Mouse (Mus musculus) hindbrain, embryonic 10.5 days (tissue): ENCODE data around the gene Gtf3c4. TPM values are rescaled to one million over a fixed set of nuclear protein-coding genes. Genes with fewer than 3 reads are reported as not detected.

Source experiments
- DNase-seq: peaks from one replicate; pipeline ENCODE4 v3.0.0-alpha.2; 2017; ENCODE audit warnings: low spot score
- H3K27ac ChIP-seq: fragments of 300-500 bp; sonication (generic); 2 replicates; pipeline ENCODE4 v1.5.1; 2016; ENCODE audit warnings: mild to moderate bottlenecking, moderate library complexity
- H3K27me3 ChIP-seq: fragments of 300-500 bp; sonication (generic); 2 replicates; pipeline ENCODE4 v1.6.1; 2016; ENCODE audit warnings: mild to moderate bottlenecking; ENCODE audit not compliant: poor library complexity, insufficient read depth, severe bottlenecking
- H3K36me3 ChIP-seq: fragments of 300-500 bp; sonication (generic); 2 replicates; pipeline ENCODE4 v1.6.1; 2016; ENCODE audit warnings: mild to moderate bottlenecking, moderate library complexity
- H3K4me1 ChIP-seq: fragments of 300-500 bp; sonication (generic); replicated peaks from 2 replicates; pipeline ENCODE4 v1.6.1; 2016; ENCODE audit warnings: mild to moderate bottlenecking
- H3K4me3 ChIP-seq: fragments of 300-500 bp; sonication (generic); 2 replicates; pipeline ENCODE4 v1.5.1; 2016; ENCODE audit warnings: mild to moderate bottlenecking, moderate library complexity
- H3K9me3 ChIP-seq: fragments of 300-500 bp; sonication (generic); 2 replicates; pipeline ENCODE4 v1.6.1; 2016; ENCODE audit warnings: mild to moderate bottlenecking, moderate library complexity
- WGBS: fragments of 180-500 bp; shearing (Covaris S2); methylation state at CpG from one replicate; pipeline ENCODE4 v1.1.7; 2016; 5-methylcytosine and 5-hydroxymethylcytosine counted together
- polyA plus RNA-seq: library from polyadenylated mRNA; unstranded; fragments of >200 nt; fragmentation: Nextera tagmentation; extraction: Ambion mirVana; gene quantifications from 2 replicates; pipeline ENCODE4 v1.2.1, GENCODE M21; 2016

The Gtf3c4 gene
- polyA plus RNA-seq, 1 experiment from 2014 or later: 21.1 TPM

- 80% methylated on average over 5 of the region's 5 CpGs for WGBS
- H3K4me1 ChIP-seq: peaks cover 43% of the 10 kb centered on the region
- H3K9me3 ChIP-seq: no peaks in the 10 kb centered on the region
- H3K27me3 ChIP-seq: no peaks in the 10 kb centered on the region
- no peak overlapping the region for H3K4me3 ChIP-seq
- no peak for DNase-seq
- no peaks in the 10 kb centered on the region for H3K36me3 ChIP-seq
- H3K27ac ChIP-seq: no peak overlapping the region
Observed at GRCm38 (mm10) chr2:28794623-28795022, 45.5 kb downstream of the Gtf3c4 start.

GRCm38 (mm10) chr2:28792931-28793610 is 47.1 kb downstream of the Gtf3c4 start:
- DNase-seq: peak; percentile 69
- Histone ChIP-seq H3K4me1 (peaks cover 33% of the 10 kb centered on the region), H3K9me3 (no peaks in the 10 kb centered on the region), H3K27ac (peak overlapping the region; percentile 72), H3K36me3 (no peaks in the 10 kb centered on the region), H3K27me3 (no peaks in the 10 kb centered on the region), H3K4me3 (peak overlapping the region; percentile 16; the same call in 1 of the 2 replicates)
- 22% methylated on average over 6 of the region's 6 CpGs for WGBS

- 81% methylated on average over 6 of the region's 6 CpGs for WGBS
- Histone ChIP-seq H3K27ac (no peak overlapping the region), H3K4me3 (no peak overlapping the region), H3K4me1 (peaks cover 28% of the 10 kb centered on the region), H3K9me3 (no peaks in the 10 kb centered on the region), H3K27me3 (no peaks in the 10 kb centered on the region), H3K36me3 (no peaks in the 10 kb centered on the region)
- no peak for DNase-seq
Observed at GRCm38 (mm10) chr2:28787067-28787619, 53.0 kb downstream of the Gtf3c4 start.

GRCm38 (mm10) chr2:28786355-28787066 is 53.6 kb downstream of the Gtf3c4 start:
- Histone ChIP-seq H3K36me3 (no peaks in the 10 kb centered on the region), H3K4me1 (peaks cover 25% of the 10 kb centered on the region), H3K27me3 (no peaks in the 10 kb centered on the region), H3K9me3 (no peaks in the 10 kb centered on the region), H3K27ac (no peak overlapping the region), H3K4me3 (no peak overlapping the region)
- 75% methylated on average over 16 of the region's 16 CpGs for WGBS
- DNase-seq: no peak

- WGBS: 88% methylated on average over 4 of the region's 4 CpGs
- H3K27me3 ChIP-seq: peaks cover 13% of the 10 kb centered on the region; the same call in 1 of the 2 replicates
Observed at GRCm38 (mm10) chr2:28781310-28781709, 58.9 kb downstream of the Gtf3c4 start.

GRCm38 (mm10) chr2:28780001-28780782 is 60.0 kb downstream of the Gtf3c4 start:
- Histone ChIP-seq H3K36me3 (no peaks in the 10 kb centered on the region), H3K4me3 (no peak overlapping the region), H3K27ac (no peak overlapping the region), H3K27me3 (peaks cover 13% of the 10 kb centered on the region; the same call in 1 of the 2 replicates), H3K4me1 (peaks cover 24% of the 10 kb centered on the region), H3K9me3 (0 out of 2 replicates have a peak, but pooled peaks cover 4% of the 10 kb centered on the region)
- WGBS: 72% methylated on average over 16 of the region's 16 CpGs
- no peak for DNase-seq

More at GRCm38 (mm10) chr2:28781310-28781709, 58.9 kb downstream of the Gtf3c4 start:
- peaks cover 28% of the 10 kb centered on the region for H3K4me1 ChIP-seq
- no peaks in the 10 kb centered on the region for H3K36me3 ChIP-seq
- 0 out of 2 replicates have a peak, but pooled peaks cover 4% of the 10 kb centered on the region for H3K9me3 ChIP-seq
- H3K4me3 ChIP-seq: no peak overlapping the region
- no peak for DNase-seq
- H3K27ac ChIP-seq: no peak overlapping the region

- Histone ChIP-seq H3K4me1 (peaks cover 24% of the 10 kb centered on the region), H3K27ac (no peak overlapping the region), H3K27me3 (peaks cover 13% of the 10 kb centered on the region; the same call in 1 of the 2 replicates), H3K4me3 (no peak overlapping the region), H3K36me3 (no peaks in the 10 kb centered on the region), H3K9me3 (0 out of 2 replicates have a peak, but pooled peaks cover 4% of the 10 kb centered on the region)
- 73% methylated on average over 2 of the region's 2 CpGs for WGBS
- no peak for DNase-seq
Observed at GRCm38 (mm10) chr2:28776728-28777127, 63.4 kb downstream of the Gtf3c4 start.

- Histone ChIP-seq H3K36me3 (no peaks in the 10 kb centered on the region), H3K4me3 (no peak overlapping the region), H3K27me3 (peaks cover 5% of the 10 kb centered on the region; the same call in 1 of the 2 replicates), H3K4me1 (peaks cover 30% of the 10 kb centered on the region), H3K9me3 (no peaks in the 10 kb centered on the region), H3K27ac (no peak overlapping the region)
- no peak for DNase-seq
- 76% methylated on average over 8 of the region's 8 CpGs for WGBS
Observed at GRCm38 (mm10) chr2:28774073-28774472, 66.1 kb downstream of the Gtf3c4 start.

Other genes with a start within 250 kb of the Gtf3c4 start
- gene Gfi1b, start 218.4 kb downstream of the Gtf3c4 start, polyA plus RNA-seq: 3.4 and 4.7 TPM in 2 replicates
- 21.8 and 23.8 TPM in 2 replicates for gene Tsc1, start 199.1 kb downstream of the Gtf3c4 start, polyA plus RNA-seq
- gene Spaca9, start 140.6 kb downstream of the Gtf3c4 start, polyA plus RNA-seq: 4.4 TPM in 2 replicates
- 0.73 and 1.7 TPM in 2 replicates for gene Ak8, start 140.2 kb downstream of the Gtf3c4 start, polyA plus RNA-seq
- 16.7 and 21.5 TPM in 2 replicates for gene Ddx31, start within 50 bp of the Gtf3c4 start, polyA plus RNA-seq
- gene Barhl1, start 76.3 kb upstream of the Gtf3c4 start, polyA plus RNA-seq: 10.8 and 18.4 TPM in 2 replicates
- gene Cfap77, start 214.7 kb upstream of the Gtf3c4 start, polyA plus RNA-seq: 0.51 and 0.61 TPM in 2 replicates
- 10.2 and 12.2 TPM in 2 replicates for gene Ttf1, start 219.9 kb upstream of the Gtf3c4 start, polyA plus RNA-seq